Mouse (Mus musculus) gastrocnemius, postnatal 4 days (tissue): ENCODE results near the gene Dop1b. TPM values are rescaled to one million over a fixed set of nuclear protein-coding genes. Genes with fewer than 3 reads are reported as not detected.

Experiments used
- DNase-seq, 2 experiments: peaks; one replicate each; pipeline ENCODE4 v3.0.0; 2021 to 2022; ENCODE audit warnings: low spot score in 2 of 2, mixed read lengths in 2 of 2
- total RNA-seq, 2 experiments: library from RNA; stranded (reverse); gene quantifications; 2 replicates each; pipeline ENCODE4 v1.2.3; 2021

The Dop1b gene
- total RNA-seq, 2 experiments from 2014 or later, result 32.0 to 35.0 TPM

DNA sequence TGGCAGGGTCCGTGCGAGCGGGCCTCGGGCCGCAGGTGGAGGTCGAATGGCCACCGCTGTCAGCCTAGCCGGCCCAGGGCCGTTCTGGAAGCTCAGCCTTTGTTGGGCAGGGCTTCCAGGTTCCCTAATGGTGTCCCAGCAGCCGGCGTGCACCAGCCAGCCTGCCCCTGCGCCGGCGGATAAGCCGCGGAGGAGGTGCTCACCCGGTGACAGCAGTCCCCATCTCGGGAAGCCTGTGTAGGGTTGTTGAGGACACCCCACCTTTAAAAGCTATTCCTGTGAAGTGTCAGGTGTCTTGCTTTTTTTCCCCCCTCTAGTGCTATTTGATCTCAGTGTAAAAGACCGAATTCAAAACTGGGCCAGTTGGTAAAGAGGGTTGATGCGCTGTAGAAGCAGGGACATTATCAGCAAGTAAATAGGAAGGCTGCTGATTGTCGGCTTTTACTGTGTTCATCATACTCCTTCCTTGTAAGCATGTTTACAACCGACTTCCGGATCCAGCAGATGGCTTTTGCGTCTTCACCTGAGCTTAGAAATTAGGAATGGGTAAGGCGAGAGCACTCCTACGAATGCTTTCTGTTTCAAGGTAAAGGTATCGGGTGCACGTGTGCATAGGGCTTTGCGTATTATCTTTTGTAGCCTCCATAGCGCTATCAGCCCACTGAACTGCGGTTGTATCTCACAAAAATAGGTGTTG, 633 bp downstream of the Dop1b start:
- DNase-seq, result no peak

DNA sequence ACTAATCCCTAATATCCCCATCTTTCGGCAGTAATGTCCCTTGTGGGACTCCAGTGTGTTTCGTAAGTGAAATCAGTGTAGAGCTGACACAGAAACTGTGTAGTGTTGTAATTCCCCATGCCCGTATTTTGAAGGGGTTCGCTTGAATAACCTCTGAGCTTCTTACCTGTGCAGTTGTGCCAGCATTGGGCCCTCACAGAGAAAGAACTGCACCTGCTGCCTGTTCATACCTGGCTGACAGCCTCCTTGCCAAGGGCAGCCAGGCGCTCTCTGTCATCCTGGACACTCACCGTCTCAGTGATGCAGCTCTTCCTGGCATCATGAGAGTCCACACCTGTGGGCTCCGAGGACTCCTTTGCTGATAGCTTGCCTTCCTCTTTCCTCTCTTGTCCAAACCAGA, 1.3 kb downstream of the Dop1b start:
- DNase-seq, result no peak

DNA sequence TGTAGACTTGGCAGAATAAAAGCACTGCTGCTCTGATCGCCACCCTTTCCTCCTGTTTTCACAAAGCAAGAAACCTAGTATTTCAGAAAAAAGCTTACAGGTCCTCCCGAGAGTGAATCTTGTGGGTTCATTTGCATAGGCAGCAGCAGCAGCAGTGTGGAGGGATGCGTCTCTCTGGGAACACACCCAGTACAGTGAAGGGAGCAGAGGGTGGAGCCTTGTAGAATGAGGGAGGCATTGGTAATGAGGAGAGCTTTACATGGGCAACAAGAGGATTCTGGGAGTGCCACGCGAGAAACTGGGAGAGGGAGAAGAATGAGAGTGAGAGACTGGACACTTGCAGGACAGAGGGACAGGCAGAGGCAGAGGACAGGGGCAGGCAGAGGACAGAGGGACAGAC, 2.7 kb downstream of the Dop1b start:
- no peak for DNase-seq

DNA sequence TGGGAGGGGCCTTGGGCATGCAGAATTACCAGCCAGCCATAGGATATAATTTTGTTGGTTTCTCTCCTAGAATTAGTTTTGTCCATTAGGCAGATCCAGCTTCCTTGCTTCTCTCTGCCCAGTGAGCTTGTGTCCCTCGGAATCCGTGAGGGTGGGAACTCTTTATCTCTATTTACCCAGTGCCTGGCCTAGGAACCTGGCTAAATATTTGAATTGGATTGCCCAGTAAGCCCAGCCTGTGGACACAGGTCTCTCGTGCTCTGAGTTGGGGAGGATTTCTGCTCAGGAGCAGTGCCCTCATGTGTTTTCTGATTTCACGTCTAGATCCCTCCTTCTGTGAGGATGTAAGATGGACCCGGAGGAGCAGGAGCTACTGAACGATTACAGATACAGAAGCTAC, 4.1 kb downstream of the Dop1b start:
- DNase-seq, result no peak

DNA sequence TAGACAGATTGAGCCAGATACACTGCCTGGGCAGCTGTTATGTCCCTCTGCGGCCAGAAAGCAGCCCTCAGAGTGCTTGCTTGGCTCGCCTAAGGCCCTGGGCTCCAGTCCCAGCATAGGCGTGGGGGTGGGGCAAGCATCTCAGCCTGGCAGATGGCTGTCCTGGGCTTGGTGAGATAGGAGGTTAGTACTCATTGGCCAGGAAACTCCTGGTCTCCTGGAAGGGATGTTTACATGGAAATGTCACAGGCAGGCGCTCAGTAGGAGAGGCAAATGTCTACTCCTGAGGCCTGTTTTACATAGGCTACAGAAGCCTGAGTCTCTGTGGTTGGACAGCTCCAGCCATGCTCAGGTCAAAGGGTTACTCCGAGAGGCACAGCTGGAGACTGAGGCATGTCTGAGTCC, 5.6 kb downstream of the Dop1b start:
- DNase-seq, result peak; percentile 64 to 79

DNA sequence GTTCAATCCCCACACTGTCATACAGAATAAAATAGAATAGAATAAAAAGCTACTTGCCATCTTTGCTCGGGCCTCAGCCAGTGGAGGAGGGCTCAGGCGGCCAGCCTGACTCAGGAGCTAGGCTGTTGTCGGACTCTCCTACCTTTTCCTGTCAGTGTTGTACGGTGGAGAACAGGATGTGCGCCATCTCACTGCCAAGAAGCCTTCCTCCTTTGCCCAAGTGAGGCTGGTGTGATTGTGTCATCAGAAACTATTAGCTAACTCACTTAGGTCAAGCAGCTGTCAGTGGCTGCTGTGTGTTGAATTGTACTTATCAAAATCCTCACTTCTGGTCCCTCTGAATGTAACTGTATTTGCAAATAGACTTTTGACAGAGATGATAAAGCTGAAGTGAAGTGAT, 10.1 kb downstream of the Dop1b start:
- DNase-seq, result no peak

DNA sequence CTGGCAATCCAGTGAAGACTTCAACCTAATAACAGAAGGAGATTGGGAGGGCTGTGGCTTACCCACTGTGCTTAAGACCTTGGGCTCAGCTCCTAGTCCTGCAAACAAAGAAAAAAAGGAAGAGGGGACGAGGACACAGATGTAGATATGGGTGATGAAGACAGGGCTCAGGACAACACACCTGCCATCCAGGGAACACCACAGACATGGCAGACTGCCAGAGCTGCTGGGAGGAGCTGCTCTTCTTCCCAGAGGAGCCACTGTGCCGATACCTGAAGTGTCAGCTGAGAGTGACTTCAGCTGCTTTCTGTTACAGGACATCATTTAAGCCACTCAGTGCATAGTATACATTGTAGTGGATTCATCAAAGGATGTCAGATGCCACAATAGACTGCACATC, 10.8 kb downstream of the Dop1b start:
- DNase-seq, result no peak

DNA sequence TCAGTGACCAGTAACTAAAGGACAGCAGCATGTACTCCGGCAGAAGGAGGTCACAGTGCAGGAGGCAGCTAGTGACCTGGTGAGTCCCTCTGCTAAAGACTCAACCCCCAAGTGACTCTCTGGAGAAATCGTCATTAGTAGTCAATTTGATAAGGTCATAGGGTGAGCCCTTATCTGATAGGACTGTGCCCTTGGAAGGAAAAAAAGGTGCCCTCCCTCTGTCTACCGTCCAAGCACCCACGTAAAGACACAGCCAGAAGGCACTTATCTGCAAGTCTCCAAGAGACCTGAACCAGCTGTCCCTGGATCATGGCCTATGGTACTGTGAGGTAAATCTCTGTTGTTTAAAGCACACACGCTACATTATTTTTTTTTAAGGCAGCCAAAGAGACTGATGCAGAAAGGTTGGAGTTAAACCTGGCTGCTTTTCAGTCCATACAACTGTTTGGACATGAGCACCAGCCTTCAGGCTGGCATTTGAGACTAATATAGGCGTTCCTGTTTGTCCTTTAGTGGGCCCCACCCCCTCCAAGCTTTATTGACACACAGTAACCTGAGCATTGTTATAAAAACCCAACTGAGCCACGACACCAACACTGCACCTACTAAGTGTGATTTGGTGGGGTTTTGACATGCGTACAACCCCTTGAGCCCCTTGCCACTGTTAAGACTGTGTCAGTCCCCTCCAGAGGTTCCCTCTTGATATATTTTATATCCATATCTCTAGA, 13.9 kb downstream of the Dop1b start:
- DNase-seq, result no peak

DNA sequence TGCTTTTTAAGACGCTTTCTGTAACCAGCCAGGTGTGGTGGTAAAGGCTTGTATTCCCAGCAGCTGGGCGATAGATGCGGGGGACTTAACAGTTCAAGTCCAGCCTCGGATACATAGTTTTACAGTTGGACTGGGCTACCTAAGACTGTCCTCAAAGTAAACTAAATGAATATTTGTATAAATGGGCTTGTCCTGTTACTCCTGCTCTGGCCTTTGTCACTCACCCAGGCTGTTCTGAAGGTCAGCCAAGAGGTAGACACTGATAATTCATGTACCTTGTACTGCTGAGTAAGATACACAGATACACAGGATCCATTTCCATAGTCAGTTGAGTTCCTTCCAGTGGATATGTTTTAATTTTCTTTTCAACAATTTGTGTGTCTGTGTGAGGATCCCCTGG, 14.5 kb downstream of the Dop1b start:
- no peak for DNase-seq

DNA sequence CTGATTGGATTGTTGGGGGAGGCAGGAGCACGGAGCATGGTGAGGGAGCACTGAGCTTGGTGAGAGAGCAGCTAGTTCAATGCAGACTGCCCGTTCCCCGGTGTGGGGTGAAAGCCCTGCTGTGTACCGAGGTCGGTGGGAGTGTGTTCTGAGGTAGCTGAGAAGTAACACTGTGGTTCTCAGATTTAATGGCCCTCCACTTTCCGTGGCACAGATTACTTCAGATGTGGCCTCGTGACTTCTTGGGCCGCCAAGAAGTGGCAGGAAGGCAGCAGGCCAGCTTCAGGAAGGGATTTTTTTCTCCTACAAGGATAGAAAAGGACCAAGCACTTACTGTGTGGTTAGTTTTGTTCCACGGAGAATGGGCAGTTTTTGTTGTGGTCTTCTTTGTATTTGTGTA, 17.0 kb downstream of the Dop1b start:
- DNase-seq, result no peak

DNA sequence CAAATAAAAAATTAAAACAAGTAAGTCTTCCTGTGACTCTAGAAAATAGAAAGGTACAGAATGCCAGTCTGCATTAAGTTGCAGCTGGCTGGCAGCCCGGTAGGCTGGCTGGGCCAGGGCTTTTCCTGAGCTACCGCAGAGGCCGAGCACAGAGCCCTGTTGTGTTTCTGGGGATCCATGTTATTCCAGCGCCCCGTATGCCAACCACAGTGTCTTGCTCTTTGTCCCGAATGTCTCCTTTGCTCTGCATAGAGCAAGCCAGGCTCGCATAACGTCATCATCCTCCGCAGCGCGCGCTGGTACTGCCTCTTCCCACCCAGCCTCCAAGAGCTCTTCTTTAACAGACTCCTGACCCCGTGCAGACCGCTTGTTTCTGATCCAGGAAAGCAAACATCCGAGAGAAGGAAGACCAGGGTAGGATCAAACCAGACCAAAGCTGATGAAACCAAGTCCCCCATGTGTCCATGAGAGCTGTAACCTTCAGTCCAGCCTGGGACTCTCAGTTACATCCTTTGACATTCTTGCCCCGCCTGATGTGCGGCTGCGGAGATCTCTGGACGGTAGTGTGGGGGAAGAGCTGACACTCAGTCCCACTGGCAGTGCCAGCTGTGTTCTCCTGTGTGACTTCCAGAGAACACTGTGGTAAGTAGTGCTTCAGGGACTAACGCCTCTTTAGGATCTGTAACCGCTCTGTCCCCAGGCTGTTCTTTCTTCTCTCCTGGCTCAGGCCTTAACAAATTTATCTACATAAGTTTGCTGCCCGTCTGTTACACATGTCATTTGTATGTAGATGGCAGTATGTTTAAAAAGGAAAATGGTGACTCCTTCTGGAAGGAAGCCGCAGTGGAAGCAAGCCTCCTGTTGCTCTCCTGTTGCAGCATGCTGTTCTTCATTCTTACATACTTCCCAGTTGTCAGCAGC, 18.4 kb downstream of the Dop1b start:
- DNase-seq, result no peak

DNA sequence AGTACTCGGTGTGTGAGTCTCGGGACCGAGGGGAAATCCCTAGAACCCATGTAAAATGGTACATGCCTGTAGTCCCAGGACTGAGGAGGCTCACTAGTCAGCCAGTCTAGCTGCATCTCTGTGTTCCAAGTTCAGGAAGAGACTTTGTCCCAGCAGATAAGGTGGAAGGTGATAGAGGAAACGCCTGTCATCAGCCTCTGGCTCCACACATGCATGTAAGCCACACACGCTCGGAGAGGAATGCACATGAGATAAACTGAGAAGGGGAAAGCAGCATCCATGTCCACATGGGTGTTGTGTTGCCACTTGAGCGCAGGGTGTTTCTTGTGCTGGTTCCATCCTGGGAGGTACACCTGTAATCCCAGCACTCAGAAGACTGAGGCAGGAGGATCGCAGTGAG, 19.6 kb downstream of the Dop1b start:
- DNase-seq, result no peak

DNA sequence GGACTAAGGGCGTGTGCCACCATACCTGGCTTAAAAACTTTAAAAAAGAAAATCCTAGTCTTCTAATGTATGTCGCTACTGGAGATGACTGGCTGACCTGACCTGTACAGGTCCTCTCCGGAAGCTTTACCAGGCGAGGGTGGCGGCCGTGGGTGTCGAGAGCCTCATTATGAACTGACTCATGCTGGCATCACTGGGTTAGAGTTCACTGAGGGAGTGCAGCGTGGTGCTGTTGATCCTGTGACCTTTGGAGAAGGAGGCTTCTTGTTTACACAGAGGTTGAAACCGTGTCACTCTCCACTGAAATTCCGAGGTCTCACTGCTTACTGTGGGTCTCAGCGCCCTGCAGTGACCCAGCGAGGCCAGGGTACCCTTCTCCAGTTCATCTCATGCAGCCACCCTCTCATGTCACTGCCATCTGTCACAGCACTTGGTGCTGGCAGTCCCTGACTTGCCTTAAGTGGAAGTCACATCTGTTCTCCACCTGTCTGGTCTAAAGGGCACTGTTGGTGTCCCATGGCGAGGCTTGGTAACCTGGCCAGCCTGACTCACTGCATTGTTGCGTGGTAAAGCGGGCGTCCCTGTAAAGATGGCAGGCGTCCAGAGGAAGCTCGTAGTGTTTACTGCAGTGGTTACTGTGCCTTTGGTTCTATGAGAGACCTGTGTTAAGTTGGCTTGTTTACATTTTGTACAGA, 21.3 kb downstream of the Dop1b start:
- peak in 1 of 2 experiments; percentile 32 for DNase-seq

DNA sequence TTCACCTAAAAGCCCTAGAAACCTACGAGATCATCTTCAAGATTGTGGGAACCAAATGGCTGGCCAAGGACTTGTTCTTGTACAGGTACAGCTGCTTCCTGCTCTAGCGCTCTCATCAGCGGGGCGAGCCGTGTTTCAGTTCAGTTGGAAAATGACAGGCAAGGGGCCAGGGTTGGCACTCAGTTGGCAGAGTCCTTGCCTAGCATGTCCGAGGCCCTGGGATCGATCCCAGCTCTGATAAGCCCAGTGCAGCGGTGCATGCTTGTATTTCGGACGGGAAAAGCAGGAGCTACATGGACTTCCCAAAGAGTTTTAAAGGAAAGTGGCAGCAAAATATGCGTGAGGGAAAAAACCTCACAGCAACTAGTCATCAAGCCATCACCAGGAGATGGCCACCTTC, 27.5 kb downstream of the Dop1b start:
- DNase-seq, result no peak

DNA sequence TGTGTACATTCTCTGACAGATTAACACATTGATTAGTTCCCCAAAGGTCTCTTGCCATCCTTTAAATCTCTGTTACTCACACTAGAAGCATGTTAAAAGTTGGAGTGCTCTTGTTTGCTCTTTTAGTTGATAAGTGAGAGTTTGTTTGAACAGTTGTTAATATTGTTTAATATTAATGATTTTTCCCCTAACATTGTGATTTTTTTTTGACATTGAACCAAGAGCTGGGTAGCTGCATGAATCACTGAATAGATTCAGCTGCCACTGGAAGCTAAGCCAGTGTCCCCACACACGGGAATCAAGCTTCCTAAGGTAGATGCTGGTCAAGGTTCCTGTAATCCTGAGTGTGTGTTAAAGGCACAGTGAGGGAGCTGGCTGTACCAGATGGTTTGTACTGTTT, 31.2 kb downstream of the Dop1b start:
- DNase-seq, result no peak

DNA sequence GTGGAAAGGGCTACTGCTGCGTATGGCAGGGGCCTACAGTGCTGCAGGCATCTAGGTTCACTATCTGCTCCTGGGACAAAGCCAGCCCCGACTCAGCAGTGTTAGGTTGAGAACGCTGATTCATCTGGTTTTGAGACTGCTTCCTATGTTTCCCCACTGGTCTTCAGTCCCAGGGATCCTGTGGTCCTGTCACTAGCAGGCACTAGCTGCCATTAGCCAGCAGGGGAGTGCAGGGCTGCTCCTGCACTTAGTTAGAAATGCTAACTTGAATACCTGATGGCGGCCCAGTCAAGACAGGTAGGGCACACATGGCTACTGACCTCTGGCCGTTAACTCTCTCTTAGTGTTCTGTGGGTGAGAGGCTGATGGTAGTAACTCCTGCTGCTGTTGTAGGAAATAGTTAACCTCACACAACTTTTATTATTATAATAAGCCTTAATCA, 32.4 kb downstream of the Dop1b start:
- no peak for DNase-seq

DNA sequence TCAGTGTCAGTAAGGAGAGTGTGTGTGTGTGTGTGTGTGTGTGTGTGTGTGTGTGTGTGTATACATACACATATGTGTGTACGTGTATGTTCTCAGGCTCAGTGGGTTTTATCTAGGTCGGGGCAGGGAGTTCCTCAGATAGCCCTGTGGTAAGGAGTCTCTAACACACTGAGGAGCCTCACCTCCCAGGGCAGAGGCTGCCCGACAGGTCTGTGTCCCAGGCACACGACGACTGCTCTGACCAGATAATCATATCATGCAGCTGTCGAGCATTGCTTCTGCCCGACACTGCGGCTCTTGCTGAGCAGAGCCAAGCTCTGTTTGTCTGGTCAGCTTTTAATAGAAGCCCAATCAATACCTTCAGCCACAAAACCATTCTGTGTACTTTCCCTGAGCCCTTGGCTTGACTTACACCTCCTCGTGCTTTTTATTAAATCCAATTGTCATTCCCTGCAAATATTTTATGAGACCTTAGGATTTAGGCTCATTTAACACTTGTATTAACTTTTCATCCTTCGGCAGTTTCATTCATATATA, 33.2 kb downstream of the Dop1b start:
- no peak for DNase-seq

DNA sequence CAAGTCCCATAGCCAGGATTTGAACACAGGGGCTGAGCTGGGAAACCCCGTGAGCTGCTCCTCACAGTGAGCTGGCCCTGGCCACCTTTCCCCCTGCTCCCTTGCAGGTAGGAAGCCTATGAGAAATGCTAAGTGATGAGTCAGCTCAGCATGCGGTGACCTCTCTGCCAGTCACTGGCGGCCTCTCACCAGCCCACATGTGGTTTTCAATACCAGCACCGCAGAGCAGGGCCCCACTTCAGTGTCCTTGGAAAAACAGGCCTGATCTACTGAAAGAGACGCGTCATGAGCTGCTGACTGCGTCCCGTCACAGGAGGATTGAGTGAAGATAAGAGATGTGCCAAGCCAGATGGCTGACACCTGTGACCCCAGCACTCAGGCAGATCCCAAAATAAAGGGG, 34.7 kb downstream of the Dop1b start:
- DNase-seq, result no peak

DNA sequence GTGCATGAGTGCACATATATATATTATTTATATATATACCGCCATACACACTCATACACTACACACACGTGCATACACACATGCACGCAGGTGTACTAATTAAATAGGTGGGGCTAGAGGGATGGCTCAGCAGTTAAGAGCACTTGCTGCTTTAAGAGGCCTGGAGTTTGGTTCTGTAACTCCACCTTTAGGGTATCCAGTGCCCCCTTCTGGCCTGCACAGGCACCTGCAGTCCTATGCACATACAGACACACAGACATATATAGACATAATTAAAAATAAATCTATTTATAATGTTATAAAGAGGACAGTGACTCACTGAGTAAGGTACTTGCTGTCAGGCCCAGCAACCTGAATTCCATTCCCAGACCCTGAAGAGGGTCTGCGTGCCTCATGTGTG, 35.3 kb downstream of the Dop1b start:
- DNase-seq, result no peak

DNA sequence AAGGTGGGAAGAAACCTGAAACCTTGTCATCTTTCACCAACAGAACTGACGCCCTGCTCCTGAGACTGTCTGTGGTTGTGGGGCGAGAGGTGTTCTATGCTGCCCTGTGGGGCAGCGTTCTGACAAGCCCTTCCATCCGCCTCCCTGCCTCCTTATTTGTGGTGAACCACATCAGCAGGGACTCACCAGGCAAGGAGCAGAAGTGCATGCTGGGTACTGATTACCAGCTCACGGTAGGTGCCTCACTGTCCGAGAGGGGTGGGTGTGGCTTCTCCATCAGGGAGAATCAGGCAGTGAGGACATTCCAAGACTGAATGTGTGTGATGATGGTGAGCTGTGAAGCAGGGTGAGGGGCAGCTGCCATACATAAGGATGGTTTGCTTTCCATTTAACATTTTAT, 35.7 kb downstream of the Dop1b start:
- DNase-seq, result no peak
